Mouse (Mus musculus): ENCODE data around the gene Gm44790.
"Not testable (repeated sequence)": the region's sequence is repeated elsewhere in the genome, so short reads cannot be mapped to it uniquely, and the experiment has no call there.

Gm44790 gene

GRCm38 (mm10) chr6:86426358-86426757 lies at the start of gene Gm44790:
TSS of gene Gm44790 (plus strand) at chr6:86426658.
- DNase-seq (ENCODE audit: extremely low read depth, low read depth, low spot score) = no peak

GRCm38 (mm10) chr6:86378341-86378740 lies 48.1 kb upstream of the Gm44790 start:
- peak; percentile 67 for DNase-seq (ENCODE audit: extremely low read depth, low read depth, low spot score)

- not testable (repeated sequence) for DNase-seq (ENCODE audit: extremely low read depth, low read depth, low spot score)
Observed at GRCm38 (mm10) chr6:86380112-86380511, 46.3 kb upstream of the Gm44790 start.

- no peak for DNase-seq (ENCODE audit: extremely low read depth, low read depth, low spot score)
Observed at GRCm38 (mm10) chr6:86382551-86382950, 43.9 kb upstream of the Gm44790 start.

- no peak for DNase-seq (ENCODE audit: extremely low read depth, low read depth, low spot score)
Observed at GRCm38 (mm10) chr6:86383370-86383769, 43.1 kb upstream of the Gm44790 start.

- no peak for DNase-seq (ENCODE audit: extremely low read depth, low read depth, low spot score)
Observed at GRCm38 (mm10) chr6:86384692-86385091, 41.8 kb upstream of the Gm44790 start.

- no peak for DNase-seq (ENCODE audit: extremely low read depth, low read depth, low spot score)
Observed at GRCm38 (mm10) chr6:86385362-86386104, 40.9 kb upstream of the Gm44790 start.

- no peak for DNase-seq (ENCODE audit: extremely low read depth, low read depth, low spot score)
Observed at GRCm38 (mm10) chr6:86387313-86387712, 39.1 kb upstream of the Gm44790 start.

- DNase-seq (ENCODE audit: extremely low read depth, low read depth, low spot score) = no peak
Observed at GRCm38 (mm10) chr6:86388461-86388860, 38.0 kb upstream of the Gm44790 start.

GRCm38 (mm10) chr6:86391326-86391725 lies 35.1 kb upstream of the Gm44790 start:
- DNase-seq (ENCODE audit: extremely low read depth, low read depth, low spot score) = no peak

GRCm38 (mm10) chr6:86393187-86393586 lies 33.3 kb upstream of the Gm44790 start:
- no peak for DNase-seq (ENCODE audit: extremely low read depth, low read depth, low spot score)

GRCm38 (mm10) chr6:86394078-86394720 lies 32.3 kb upstream of the Gm44790 start:
- peak; percentile 66 for DNase-seq (ENCODE audit: extremely low read depth, low read depth, low spot score)

- peak; percentile 88 for DNase-seq (ENCODE audit: extremely low read depth, low read depth, low spot score)
Observed at GRCm38 (mm10) chr6:86395021-86395420, 31.4 kb upstream of the Gm44790 start.

- no peak for DNase-seq (ENCODE audit: extremely low read depth, low read depth, low spot score)
Observed at GRCm38 (mm10) chr6:86395969-86396368, 30.5 kb upstream of the Gm44790 start.

GRCm38 (mm10) chr6:86396581-86397256 lies 29.7 kb upstream of the Gm44790 start, which contains the start of gene Pcyox1:
TSS of gene Pcyox1 (minus strand) at chr6:86397154.
- no peak for DNase-seq (ENCODE audit: extremely low read depth, low read depth, low spot score)

- no peak for DNase-seq (ENCODE audit: extremely low read depth, low read depth, low spot score)
Observed at GRCm38 (mm10) chr6:86397257-86397980, 29.0 kb upstream of the Gm44790 start.

- no peak for DNase-seq (ENCODE audit: extremely low read depth, low read depth, low spot score)
Observed at GRCm38 (mm10) chr6:86398986-86399385, 27.5 kb upstream of the Gm44790 start.

- no peak for DNase-seq (ENCODE audit: extremely low read depth, low read depth, low spot score)
Observed at GRCm38 (mm10) chr6:86399995-86400394, 26.5 kb upstream of the Gm44790 start.

- no peak for DNase-seq (ENCODE audit: extremely low read depth, low read depth, low spot score)
Observed at GRCm38 (mm10) chr6:86400972-86401371, 25.5 kb upstream of the Gm44790 start.

GRCm38 (mm10) chr6:86402681-86403607 lies 23.5 kb upstream of the Gm44790 start:
- no peak for DNase-seq (ENCODE audit: extremely low read depth, low read depth, low spot score)

Data from fat pad, adult 2 months (tissue).